Mouse (Mus musculus): ENCODE results near the gene Riox1. TPM values are rescaled to one million over a fixed set of nuclear protein-coding genes. Genes with fewer than 3 reads are reported as not detected.

Riox1 gene
- total and polyA plus RNA-seq, 2 experiments from 2014 or later, result 13.1 to 22.3 TPM

- 91% methylated on average over 8 of the region's 8 CpGs for WGBS
- H3K9ac ChIP-seq, result no peak overlapping the region
- peaks cover 9% of the 10 kb centered on the region for H3K4me1 ChIP-seq (ENCODE audit: insufficient read depth)
- no peak overlapping the region for H3K4me3 ChIP-seq (ENCODE audit: low read depth, low read length)
- H3K4me2 ChIP-seq (ENCODE audit: low read depth), result no peak overlapping the region
- H3K27me3 ChIP-seq (ENCODE audit: insufficient read depth, low read length), result no peaks in the 10 kb centered on the region
- H3K27ac ChIP-seq (ENCODE audit: low read depth, low read length), result no peak overlapping the region
- no peaks in the 10 kb centered on the region for H3K9me3 ChIP-seq (ENCODE audit: low read length)
- no peak for ATAC-seq
- TF ChIP-seq CTCF (IDR thresholded peaks at IDR 0.05; ENCODE audit: low read depth), result no peak
- H3K36me3 ChIP-seq (ENCODE audit: insufficient read depth), result 0 out of 2 replicates have a peak, but pooled peaks cover 4% of the 10 kb centered on the region
- DNase-seq, result no peak
These were observed 3.1 kb upstream of the Riox1 start for GRCm38 (mm10) chr12:83947260-83947811.

- H3K36me3 ChIP-seq (ENCODE audit: insufficient read depth), result peaks cover 4% of the 10 kb centered on the region; the same call in 1 of the 2 replicates
- H3K4me1 ChIP-seq (ENCODE audit: insufficient read depth), result peaks cover 10% of the 10 kb centered on the region
- DNase-seq (no peak), ATAC-seq (no peak)
- H3K27ac ChIP-seq (ENCODE audit: low read depth, low read length), result no peak overlapping the region
- TF ChIP-seq CTCF (IDR thresholded peaks at IDR 0.05; ENCODE audit: low read depth), result no peak
- H3K4me2 ChIP-seq (ENCODE audit: low read depth), result no peak overlapping the region
- no peaks in the 10 kb centered on the region for H3K27me3 ChIP-seq (ENCODE audit: insufficient read depth, low read length)
- 88% methylated on average over 4 of the region's 4 CpGs for WGBS
- no peaks in the 10 kb centered on the region for H3K9me3 ChIP-seq (ENCODE audit: low read length)
- no peak overlapping the region for H3K9ac ChIP-seq
- no peak overlapping the region for H3K4me3 ChIP-seq (ENCODE audit: low read depth, low read length)
These were observed 1.4 kb upstream of the Riox1 start for GRCm38 (mm10) chr12:83949043-83949442.

GRCm38 (mm10) chr12:83949776-83950492 lies 474 bp upstream of the Riox1 start:
- Histone ChIP-seq H3K4me3 (ENCODE audit: low read depth, low read length) (peak overlapping the region; percentile 78), H3K4me1 (ENCODE audit: insufficient read depth) (peaks cover 10% of the 10 kb centered on the region), H3K9ac (no peak overlapping the region; the same call in 1 of the 2 replicates), H3K27me3 (ENCODE audit: insufficient read depth, low read length) (no peaks in the 10 kb centered on the region), H3K27ac (ENCODE audit: low read depth, low read length) (0 out of 2 replicates have a peak overlapping the region, but pooled peaks have one; percentile 81), H3K9me3 (ENCODE audit: low read length) (no peaks in the 10 kb centered on the region), H3K36me3 (ENCODE audit: insufficient read depth) (peaks cover 4% of the 10 kb centered on the region; the same call in 1 of the 2 replicates), H3K4me2 (ENCODE audit: low read depth) (peak overlapping the region; percentile 87)
- no peak for DNase-seq
- 25% methylated on average over 11 of the region's 11 CpGs for WGBS
- no peak for TF ChIP-seq CTCF (IDR thresholded peaks at IDR 0.05; ENCODE audit: low read depth)
- no peak for ATAC-seq

- TF ChIP-seq CTCF (IDR thresholded peaks at IDR 0.05; ENCODE audit: low read depth), result 0 out of 2 replicates have a peak, but pooled peaks have one; percentile 16
- peak overlapping the region; percentile 87 for H3K4me2 ChIP-seq (ENCODE audit: low read depth)
- peak overlapping the region; percentile 68 for H3K9ac ChIP-seq
- peaks cover 4% of the 10 kb centered on the region; the same call in 1 of the 2 replicates for H3K36me3 ChIP-seq (ENCODE audit: insufficient read depth)
- WGBS, result under 1% methylated on average over 96 of the region's 116 CpGs
- ATAC-seq, result peak; percentile 74
- no peaks in the 10 kb centered on the region for H3K27me3 ChIP-seq (ENCODE audit: insufficient read depth, low read length)
- peak overlapping the region; percentile 81 for H3K27ac ChIP-seq (ENCODE audit: low read depth, low read length)
- H3K4me1 ChIP-seq (ENCODE audit: insufficient read depth), result peaks cover 10% of the 10 kb centered on the region
- DNase-seq, result peak; percentile 67
- no peaks in the 10 kb centered on the region for H3K9me3 ChIP-seq (ENCODE audit: low read length)
- peak overlapping the region; percentile 78 for H3K4me3 ChIP-seq (ENCODE audit: low read depth, low read length)
These were observed 663 bp downstream of the Riox1 start for GRCm38 (mm10) chr12:83950840-83951701.

GRCm38 (mm10) chr12:83951711-83952575 lies 1.5 kb downstream of the Riox1 start:
- H3K27me3 ChIP-seq (ENCODE audit: insufficient read depth, low read length), result no peaks in the 10 kb centered on the region
- peak overlapping the region; percentile 68 for H3K9ac ChIP-seq
- peak overlapping the region; percentile 78 for H3K4me3 ChIP-seq (ENCODE audit: low read depth, low read length)
- peaks cover 10% of the 10 kb centered on the region for H3K4me1 ChIP-seq (ENCODE audit: insufficient read depth)
- TF ChIP-seq CTCF (IDR thresholded peaks at IDR 0.05; ENCODE audit: low read depth), result no peak
- 66% methylated on average over 32 of the region's 32 CpGs for WGBS
- ATAC-seq (no peak), DNase-seq (no peak)
- H3K9me3 ChIP-seq (ENCODE audit: low read length), result no peaks in the 10 kb centered on the region
- H3K4me2 ChIP-seq (ENCODE audit: low read depth), result peak overlapping the region; percentile 87
- peaks cover 6% of the 10 kb centered on the region; the same call in 1 of the 2 replicates for H3K36me3 ChIP-seq (ENCODE audit: insufficient read depth)
- no peak overlapping the region for H3K27ac ChIP-seq (ENCODE audit: low read depth, low read length)

- Histone ChIP-seq H3K27ac (ENCODE audit: low read depth, low read length) (no peak overlapping the region), H3K4me1 (ENCODE audit: insufficient read depth) (no peaks in the 10 kb centered on the region), H3K9me3 (ENCODE audit: low read length) (no peaks in the 10 kb centered on the region), H3K9ac (no peak overlapping the region), H3K27me3 (ENCODE audit: insufficient read depth, low read length) (no peaks in the 10 kb centered on the region), H3K4me3 (ENCODE audit: low read depth, low read length) (no peak overlapping the region), H3K4me2 (ENCODE audit: low read depth) (no peak overlapping the region), H3K36me3 (ENCODE audit: insufficient read depth) (peaks cover 9% of the 10 kb centered on the region; the same call in 1 of the 2 replicates)
- 90% methylated on average over 9 of the region's 9 CpGs for WGBS
- no peak for DNase-seq
- no peak for TF ChIP-seq CTCF (IDR thresholded peaks at IDR 0.05; ENCODE audit: low read depth)
- no peak for ATAC-seq
These were observed 7.9 kb downstream of the Riox1 start for GRCm38 (mm10) chr12:83958278-83958677.
